Mouse (Mus musculus) MEL (cell line): ENCODE measurements around the gene Akap1. TPM values are rescaled to one million over a fixed set of nuclear protein-coding genes. Genes with fewer than 3 reads are reported as not detected.

Experiments
- DNase-seq: peaks from one replicate; pipeline ENCODE4 v3.0.0; 2011; ENCODE audit warnings: low read depth, low spot score
- H3K27ac ChIP-seq: 2 replicates; pipeline ENCODE4 v1.5.1; 2012; ENCODE audit warnings: low read depth, mild to moderate bottlenecking, control low read depth, low read length, moderate library complexity; ENCODE audit not compliant: control insufficient read depth
- H3K27me3 ChIP-seq, 2 experiments: fragments of 150-350 bp in 1 of 2; sonication (generic) in 1 of 2; 2 replicates each; pipeline ENCODE4 v1.6.1; 2012; ENCODE audit warnings: low read length in 2 of 2, mild to moderate bottlenecking in 2 of 2, improper control_type of control experiment in 1 of 2, moderate library complexity in 1 of 2; ENCODE audit not compliant: insufficient read depth in 2 of 2, control insufficient read depth in 1 of 2
- H3K36me3 ChIP-seq, 2 experiments: 2 replicates each; pipeline ENCODE4 v1.6.1; 2012 to 2014; ENCODE audit warnings: low read length in 2 of 2, improper control_type of control experiment in 1 of 2, inconsistent platforms in 1 of 2, mild to moderate bottlenecking in 1 of 2; ENCODE audit not compliant: insufficient read depth in 2 of 2, control insufficient read depth in 1 of 2
- H3K4me1 ChIP-seq, 2 experiments: fragments of 150-350 bp in 1 of 2; sonication (generic) in 1 of 2; 2 replicates each; pipeline ENCODE4 v1.6.1; 2012; ENCODE audit warnings: low read length in 2 of 2, improper control_type of control experiment in 1 of 2, mild to moderate bottlenecking in 1 of 2; ENCODE audit not compliant: insufficient read depth in 2 of 2, control insufficient read depth in 1 of 2
- H3K4me3 ChIP-seq, 2 experiments: fragments of 150-350 bp in 1 of 2; sonication (generic) in 1 of 2; 2 replicates each; pipeline ENCODE4 v1.5.1; 2012; ENCODE audit warnings: low read depth in 2 of 2, low read length in 2 of 2, mild to moderate bottlenecking in 2 of 2, moderate library complexity in 2 of 2, control low read depth in 1 of 2, improper control_type of control experiment in 1 of 2; ENCODE audit not compliant: control insufficient read depth in 1 of 2, insufficient read depth in 1 of 2
- H3K79me2 ChIP-seq: 2 replicates; pipeline ENCODE4 v1.6.1; 2012; ENCODE audit warnings: mild to moderate bottlenecking, low read length, moderate library complexity; ENCODE audit not compliant: control insufficient read depth, poor library complexity, insufficient read depth
- H3K9ac ChIP-seq: 2 replicates; pipeline ENCODE4 v1.6.1; 2012; ENCODE audit warnings: low read depth, mild to moderate bottlenecking, control low read depth, low read length, moderate library complexity; ENCODE audit not compliant: control insufficient read depth, poor library complexity, severe bottlenecking
- H3K9me3 ChIP-seq: fragments of 150-350 bp; sonication (generic); replicated peaks from 2 replicates; pipeline ENCODE4 v1.6.1; 2012; ENCODE audit warnings: mild to moderate bottlenecking, low read length, improper control_type of control experiment, moderate library complexity; ENCODE audit not compliant: insufficient read depth
- BHLHE40 ChIP-seq: IDR thresholded peaks from 2 replicates; pipeline ENCODE4 v1.6.1; 2012; ENCODE audit warnings: low read depth, mild to moderate bottlenecking, inconsistent platforms, low read length, improper control_type of control experiment, borderline replicate concordance
- MXI1 ChIP-seq: IDR thresholded peaks from 2 replicates; pipeline ENCODE4 v1.6.1; 2011; ENCODE audit warnings: mild to moderate bottlenecking, low read depth, low read length, improper control_type of control experiment
- MYB ChIP-seq: IDR thresholded peaks from 2 replicates; pipeline ENCODE4 v1.6.1; 2011; ENCODE audit warnings: mild to moderate bottlenecking, low read depth, low read length, improper control_type of control experiment
- POLR2A ChIP-seq, 2 experiments: IDR thresholded peaks; 2 replicates each; pipeline ENCODE4 v1.6.1; 2011 to 2012; ENCODE audit warnings: low read length in 2 of 2, mild to moderate bottlenecking in 2 of 2, control low read depth in 1 of 2, improper control_type of control experiment in 1 of 2, low read depth in 1 of 2, moderate library complexity in 1 of 2; ENCODE audit not compliant: control insufficient read depth in 1 of 2, insufficient read depth in 1 of 2, poor library complexity in 1 of 2
- POLR2AphosphoS2 ChIP-seq: IDR thresholded peaks from 2 replicates; pipeline ENCODE4 v1.6.1; 2011; ENCODE audit warnings: low read length, improper control_type of control experiment
- POLR2AphosphoS5 ChIP-seq: IDR thresholded peaks from 2 replicates; pipeline ENCODE4 v1.6.1; 2012; ENCODE audit warnings: low read depth, borderline replicate concordance, mild to moderate bottlenecking, inconsistent platforms, low read length, moderate library complexity, mixed read lengths
- SMC3 ChIP-seq: IDR thresholded peaks from 2 replicates; pipeline ENCODE4 v1.6.1; 2011; ENCODE audit warnings: low read depth, low read length, improper control_type of control experiment
- TAL1 ChIP-seq: IDR thresholded peaks from 2 replicates; pipeline ENCODE4 v1.6.1; 2012; ENCODE audit warnings: mild to moderate bottlenecking, inconsistent platforms, low read length, moderate library complexity, mixed read lengths
- USF1 ChIP-seq: IDR thresholded peaks from 2 replicates; pipeline ENCODE4 v1.6.1; 2014; ENCODE audit warnings: low read depth, mild to moderate bottlenecking, inconsistent platforms, low read length, improper control_type of control experiment, moderate library complexity
- polyA plus RNA-seq, 2 experiments: library from polyadenylated mRNA; stranded (reverse) in 1 of 2; unstranded in 1 of 2; fragments of >175 nt in 1 of 2; fragments of >200 nt in 1 of 2; gene quantifications; 2 replicates each; pipeline versions ENCODE4 v1.2.1 to v1.2.4; 2012; ENCODE audit warnings: low replicate concordance in 2 of 2, low read depth in 1 of 2; ENCODE audit not compliant: insufficient read length in 2 of 2, insufficient read depth in 1 of 2, missing spikeins in 1 of 2
- total RNA-seq: library from RNA; depleted of rRNA; stranded (reverse); fragments of 300-350 nt; gene quantifications from 2 replicates; pipeline ENCODE4 v1.2.3, GENCODE M21; 2012; rRNA removed

The Akap1 gene
- total and polyA plus RNA-seq, 3 experiments, result 39.0 to 70.5 (median 59.6) TPM

- Histone ChIP-seq H3K4me1 (no peaks in the 10 kb centered on the region), H3K4me3 (no peak overlapping the region), H3K27ac (no peak overlapping the region), H3K36me3 (0 out of 4 replicates have a peak, but pooled peaks cover 0 to 2% of the 10 kb centered on the region in 2 experiments), H3K9ac (no peak overlapping the region), H3K27me3 (peaks cover 9 to 22% of the 10 kb centered on the region in 2 experiments), H3K79me2 (no peaks in the 10 kb centered on the region), H3K9me3 (no peaks in the 10 kb centered on the region)
- no peak for DNase-seq
- TF ChIP-seq MYB (no peak), POLR2AphosphoS5 (no peak), SMC3 (no peak), BHLHE40 (no peak)
Measured at GRCm38 (mm10) chr11:88786816-88787215, 77.6 kb downstream of the Akap1 start.

GRCm38 (mm10) chr11:88783525-88783924, 80.9 kb downstream of the Akap1 start:
- DNase-seq, result peak; percentile 22
- Histone ChIP-seq H3K9ac (no peak overlapping the region), H3K27ac (no peak overlapping the region), H3K4me1 (no peaks in the 10 kb centered on the region), H3K79me2 (no peaks in the 10 kb centered on the region), H3K4me3 (no peak overlapping the region), H3K36me3 (0 out of 4 replicates have a peak, but pooled peaks cover 0 to 2% of the 10 kb centered on the region in 2 experiments), H3K27me3 (peaks cover 11 to 13% of the 10 kb centered on the region in 2 experiments), H3K9me3 (no peaks in the 10 kb centered on the region)
- no peak for TF ChIP-seq POLR2A (IDR thresholded peaks at IDR 0.05; ENCODE audit: control insufficient read depth in 1 of 2, insufficient read depth in 1 of 2, low read depth in 1 of 2, low read length in 2 of 2, poor library complexity in 1 of 2)
- no peak for TF ChIP-seq MXI1
- TF ChIP-seq POLR2AphosphoS2, result no peak

GRCm38 (mm10) chr11:88782531-88782930, 81.9 kb downstream of the Akap1 start:
- Histone ChIP-seq H3K36me3 (0 out of 4 replicates have a peak, but pooled peaks cover 0 to 2% of the 10 kb centered on the region in 2 experiments), H3K4me3 (no peak overlapping the region)
- no peak for TF ChIP-seq TAL1
- no peak for TF ChIP-seq USF1
- TF ChIP-seq, all 39 proteins: peak for 0
- Histone ChIP-seq H3K27me3 (peaks cover 3 to 11% of the 10 kb centered on the region in 2 experiments; a peak in 3 of 4 replicates), H3K27ac (no peak overlapping the region), H3K9ac (no peak overlapping the region), H3K79me2 (no peaks in the 10 kb centered on the region), H3K9me3 (no peaks in the 10 kb centered on the region), H3K4me1 (no peaks in the 10 kb centered on the region)
- no peak for DNase-seq

Other genes starting within 250 kb of the Akap1 start
- gene Msi2, start 146.1 kb downstream of the Akap1 start, total RNA-seq, result 27.5 and 29.7 TPM in 2 replicates
- 10 to 100 TPM in 1 of 2 experiments, not detected in 1; 16.2 TPM for gene Msi2, start 146.1 kb downstream of the Akap1 start, polyA plus RNA-seq
- 7.9 and 8.9 TPM in 2 replicates for gene Scpep1, start 90.9 kb upstream of the Akap1 start, total RNA-seq
- gene Scpep1, start 90.9 kb upstream of the Akap1 start, polyA plus RNA-seq, result 10 to 100 TPM in 1 of 2 experiments, not detected in 1; 15.6 TPM
- 0.58 and 0.92 TPM in 2 replicates for gene Elobl, start 102.3 kb upstream of the Akap1 start, total RNA-seq
- under 1 TPM in 1 of 2 experiments, not detected in 1; 0.72 TPM for gene Elobl, start 102.3 kb upstream of the Akap1 start, polyA plus RNA-seq
- gene Coil, start 105.7 kb upstream of the Akap1 start, total RNA-seq, result 32.6 and 32.9 TPM in 2 replicates
- gene Coil, start 105.7 kb upstream of the Akap1 start, polyA plus RNA-seq, result 10 to 100 TPM in 1 of 2 experiments, not detected in 1; 24.4 TPM
- gene Trim25, start 134.8 kb upstream of the Akap1 start, total RNA-seq, result 21.5 and 22.2 TPM in 2 replicates
- 10 to 100 TPM in 1 of 2 experiments, not detected in 1; 43.0 TPM for gene Trim25, start 134.8 kb upstream of the Akap1 start, polyA plus RNA-seq
- gene Dgke, start 202.3 kb upstream of the Akap1 start, total RNA-seq, result 4.7 and 5.2 TPM in 2 replicates
- gene Dgke, start 202.3 kb upstream of the Akap1 start, polyA plus RNA-seq, result 1 to 10 TPM in 1 of 2 experiments, not detected in 1; 6.4 TPM
- gene Gm525, start 209.3 kb upstream of the Akap1 start, total RNA-seq, result not detected in 2 replicates
- gene Gm525, start 209.3 kb upstream of the Akap1 start, polyA plus RNA-seq, result not detected